In the genomic region with DNA sequence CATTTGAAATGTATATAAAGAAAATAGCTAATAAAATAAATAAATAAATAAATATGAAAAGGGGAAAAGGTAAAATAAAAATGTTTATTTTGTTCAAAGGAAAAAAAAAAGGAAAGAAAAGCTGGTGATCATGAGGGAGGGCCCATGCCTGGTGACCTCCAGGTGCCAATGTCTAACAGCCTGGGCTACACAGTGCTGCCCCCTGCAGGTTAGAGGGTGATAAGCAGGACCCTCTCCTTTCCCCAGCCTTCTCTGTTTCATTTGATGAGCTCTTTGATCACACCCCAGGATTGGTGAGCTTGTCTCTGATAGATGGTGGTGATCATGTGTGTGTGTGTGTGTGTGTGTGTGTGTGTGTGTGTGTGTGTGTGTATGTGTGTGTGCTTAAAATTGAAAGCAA, we compare ENCODE assay signal across 8 mouse cellular contexts. TPM values are rescaled to one million over a fixed set of nuclear protein-coding genes. Genes with fewer than 3 reads are reported as not detected.
DNase-seq lines count a peak whose midpoint lies in the region; TF ChIP-seq lines count a peak whose summit lies in the region.
"Had no signal": no experiment of that assay in that cellular context is flagged by ENCODE, and none has a peak within 500 bp of the region (broad histone marks: within the 10 kb centered on the region; RNA-seq: fewer than 3 reads in every experiment).

No protein-coding gene starts in this region.

- H3K4me1 ChIP-seq in ES-E14 (ENCODE audit: control insufficient read depth in 2 of 2, insufficient read depth in 2 of 2, low read length in 2 of 2, poor library complexity in 1 of 2), result 0 out of 4 replicates have a peak, but pooled peaks cover 0 to 2% of the 10 kb centered on the region in 2 experiments
- H3K4me1 ChIP-seq: embryonic facial prominence, embryonic 12.5 days had no signal

- DNase-seq in kidney, adult 9 months, result peak; percentile 55
- no peak for DNase-seq in kidney, postnatal 14 days
- peak; percentile 69 for DNase-seq in ES-E14 (ENCODE audit: low read depth, low spot score)
- DNase-seq in c-Kit-positive CD71-positive TER-119-positive erythroid progenitor cells, embryonic 14.5 days (ENCODE audit: low spot score), result peak; percentile 8
- DNase-seq in lung, postnatal 10 days, result peak; percentile 13
- DNase-seq in urinary bladder, postnatal 25 days (ENCODE audit: low spot score), result no peak
- DNase-seq in gastrocnemius, postnatal 10 days, result no peak

- H3K9me3 ChIP-seq in ES-E14 (ENCODE audit: control insufficient read depth, insufficient read depth, low read depth, low read length), result no peaks in the 10 kb centered on the region
- H3K9me3 ChIP-seq: embryonic facial prominence, embryonic 12.5 days had no signal

- H3K27ac ChIP-seq in ES-E14 (ENCODE audit: insufficient read depth, low read depth, low read length, poor library complexity, severe bottlenecking), result no peak overlapping the region; the same call in 1 of the 2 replicates
- H3K27ac ChIP-seq: embryonic facial prominence, embryonic 12.5 days had no signal

- peaks cover 39% of the 10 kb centered on the region for H3K36me3 ChIP-seq in ES-E14 (ENCODE audit: control insufficient read depth, insufficient read depth, low read length, poor library complexity, severe bottlenecking)

- H3K4me3 ChIP-seq in ES-E14 (ENCODE audit: insufficient read depth in 1 of 2, low read depth in 1 of 2, low read length in 2 of 2, poor library complexity in 1 of 2, severe bottlenecking in 1 of 2), result no peak overlapping the region
- H3K4me3 ChIP-seq: embryonic facial prominence, embryonic 12.5 days had no signal

- no peak overlapping the region for H3K9ac ChIP-seq in ES-E14 (ENCODE audit: insufficient read depth, low read depth, low read length, poor library complexity, severe bottlenecking)
- H3K9ac ChIP-seq: embryonic facial prominence, embryonic 12.5 days had no signal

- in situ Hi-C loops in ES-E14 (cut with MboI; ENCODE audit: low sequenced_read_pairs in 2 of 2, unreplicated experiment in 2 of 2), result no loop called here

TF ChIP-seq in ES-E14, 5 proteins besides CTCF, POLR2A, EP300 and RAD21:
- no peak for TF ChIP-seq MAFK (IDR thresholded peaks at IDR 0.05; ENCODE audit: insufficient read depth, low read depth, low read length)
- TF ChIP-seq HCFC1 (IDR thresholded peaks at IDR 0.05; ENCODE audit: borderline replicate concordance, insufficient read depth, low read length), result no peak
- no peak for TF ChIP-seq CHD2 (IDR thresholded peaks at IDR 0.05; ENCODE audit: low read depth, low read length)
- TF ChIP-seq ZC3H11A (IDR thresholded peaks at IDR 0.05; ENCODE audit: borderline replicate concordance, low read depth, low read length), result no peak
- no peak for TF ChIP-seq ZNF384 (IDR thresholded peaks at IDR 0.05; ENCODE audit: low read depth, low read length)

RNA-seq across cellular contexts. Expression of a gene that starts 16.4 kb away (rescaled TPM):
- total RNA-seq in ES-E14 (2012; rRNA removed), result 50.6 and 86.6 TPM in 2 replicates
- 10 to 100 TPM in 1 of 2 experiments, 1 to 10 TPM in 1; 7.1 to 12.2 TPM for total RNA-seq in gastrocnemius, postnatal 10 days (2021)

RNA-seq across cellular contexts. Expression of a gene that starts 17.0 kb away (rescaled TPM):
- 12.3 and 18.8 TPM in 2 replicates for total RNA-seq in ES-E14 (2012; rRNA removed)
- under 1 TPM in 1 of 2 experiments, not detected in 1; 0.31 TPM for total RNA-seq in gastrocnemius, postnatal 10 days (2021)

Comparison
In these comparisons a context has a peak if more than half of its experiments do, and no peak if none do; other contexts are left out.
1. DNase-seq: peak in kidney, adult 9 months (single experiment), ES-E14 (single experiment), c-Kit-positive CD71-positive TER-119-positive erythroid progenitor cells, embryonic 14.5 days (single experiment) and lung, postnatal 10 days (single experiment); none in kidney, postnatal 14 days (single experiment), urinary bladder, postnatal 25 days (single experiment) and gastrocnemius, postnatal 10 days (single experiment).
2. RNA of a gene that starts 17.0 kb away (total RNA-seq): 12.3 to 18.8 TPM in ES-E14; 0.31 TPM in gastrocnemius, postnatal 10 days; every median in the first group is over 10 times any median in the second.